Mouse (Mus musculus): ENCODE results near the gene Ttc27.

The Ttc27 gene

GRCm38 (mm10) chr17:74842603-74843002, 125.1 kb downstream of the Ttc27 start:
- DNase-seq (ENCODE audit: low spot score), result no peak

- DNase-seq (ENCODE audit: low spot score), result no peak
Observed at GRCm38 (mm10) chr17:74843486-74843885, 126.0 kb downstream of the Ttc27 start.

GRCm38 (mm10) chr17:74846031-74846891, 128.7 kb downstream of the Ttc27 start:
- DNase-seq (ENCODE audit: low spot score), result no peak

- no peak for DNase-seq (ENCODE audit: low spot score)
Observed at GRCm38 (mm10) chr17:74850216-74850615, 132.7 kb downstream of the Ttc27 start.

- DNase-seq (ENCODE audit: low spot score), result no peak
Observed at GRCm38 (mm10) chr17:74859298-74859697, 141.8 kb downstream of the Ttc27 start.

GRCm38 (mm10) chr17:74860180-74860993, 142.9 kb downstream of the Ttc27 start:
- DNase-seq (ENCODE audit: low spot score), result no peak

GRCm38 (mm10) chr17:74863845-74864244, 146.3 kb downstream of the Ttc27 start:
- DNase-seq (ENCODE audit: low spot score), result no peak

- no peak for DNase-seq (ENCODE audit: low spot score)
Observed at GRCm38 (mm10) chr17:74864790-74865548, 147.4 kb downstream of the Ttc27 start.

GRCm38 (mm10) chr17:74865694-74866564, 148.4 kb downstream of the Ttc27 start:
- no peak for DNase-seq (ENCODE audit: low spot score)

GRCm38 (mm10) chr17:74866565-74867507, 149.3 kb downstream of the Ttc27 start:
- peak; percentile 74 for DNase-seq (ENCODE audit: low spot score)

- no peak for DNase-seq (ENCODE audit: low spot score)
Observed at GRCm38 (mm10) chr17:74868185-74868907, 150.8 kb downstream of the Ttc27 start.

GRCm38 (mm10) chr17:74869556-74869955, 152.0 kb downstream of the Ttc27 start:
- DNase-seq (ENCODE audit: low spot score), result no peak

- DNase-seq (ENCODE audit: low spot score), result no peak
Observed at GRCm38 (mm10) chr17:74870177-74871160, 152.9 kb downstream of the Ttc27 start.

- no peak for DNase-seq (ENCODE audit: low spot score)
Observed at GRCm38 (mm10) chr17:74872567-74872966, 155.0 kb downstream of the Ttc27 start.

GRCm38 (mm10) chr17:74873756-74874155, 156.2 kb downstream of the Ttc27 start:
- DNase-seq (ENCODE audit: low spot score), result no peak

- no peak for DNase-seq (ENCODE audit: low spot score)
Observed at GRCm38 (mm10) chr17:74875740-74876139, 158.2 kb downstream of the Ttc27 start.

GRCm38 (mm10) chr17:74876954-74877353, 159.4 kb downstream of the Ttc27 start:
- no peak for DNase-seq (ENCODE audit: low spot score)

GRCm38 (mm10) chr17:74879768-74880167, 162.2 kb downstream of the Ttc27 start:
- no peak for DNase-seq (ENCODE audit: low spot score)

Data from ovary, postnatal 14 days (tissue).